ENCODE assay signal across 9 mouse cellular contexts in the genomic region with DNA sequence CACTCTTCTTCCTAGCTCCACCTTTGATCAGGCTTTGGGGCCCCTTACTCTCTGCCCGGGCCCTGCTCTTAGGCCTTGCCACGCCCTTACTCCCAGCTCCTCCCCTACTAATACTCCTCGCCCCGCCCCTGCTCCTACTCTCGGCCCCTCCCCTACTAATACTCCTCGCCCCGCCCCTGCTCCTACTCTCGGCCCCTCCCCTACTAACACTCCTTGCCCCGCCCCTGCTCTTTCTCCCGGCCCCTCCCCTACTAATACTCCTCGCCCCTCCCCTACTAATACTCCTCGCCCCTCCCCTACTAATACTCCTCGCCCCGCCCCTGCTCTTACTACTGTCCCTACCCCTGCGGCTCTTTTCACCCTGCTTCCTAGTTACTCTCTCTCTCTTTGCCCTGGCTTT. TPM values are rescaled to one million over a fixed set of nuclear protein-coding genes. Genes with fewer than 3 reads are reported as not detected.
DNase-seq lines count a peak whose midpoint lies in the region; ATAC-seq and TF ChIP-seq lines count a peak whose summit lies in the region.
"Not testable (repeated sequence)": the region's sequence is repeated elsewhere in the genome, so short reads cannot be mapped to it uniquely, and the experiment has no call there.
"Had no signal": no experiment of that assay in that cellular context is flagged by ENCODE, and none has a peak within 500 bp of the region (broad histone marks: within the 10 kb centered on the region; RNA-seq: fewer than 3 reads in every experiment).

No protein-coding gene starts in this region.

- in situ Hi-C loops in ES-E14 (cut with MboI; ENCODE audit: low sequenced_read_pairs in 2 of 2, unreplicated experiment in 2 of 2): not testable (repeated sequence)

- peak overlapping the region; percentile 60; the same call in 1 of the 2 replicates for H3K27ac ChIP-seq in ES-E14 (ENCODE audit: insufficient read depth, low read depth, low read length, poor library complexity, severe bottlenecking)
- H3K27ac ChIP-seq in embryonic facial prominence, embryonic 10.5 days (replicated peaks); hindbrain, embryonic 14.5 days; neural tube, embryonic 15.5 days (replicated peaks): not testable (repeated sequence)
- 0 out of 2 replicates have a peak overlapping the region, but pooled peaks have one; percentile 51 for H3K27ac ChIP-seq in limb, embryonic 10.5 days
- peak overlapping the region; percentile 32; the same call in 1 of the 2 replicates for H3K27ac ChIP-seq in thymus, adult 2 months (ENCODE audit: control insufficient read depth, insufficient read depth, low read length)

- not testable (repeated sequence) for TF ChIP-seq CTCF in thymus, adult 2 months (IDR thresholded peaks at IDR 0.05; ENCODE audit: borderline replicate concordance, control insufficient read depth, extremely low read depth, insufficient read depth, low read length, poor library complexity)

- not testable (repeated sequence) for H3K9ac ChIP-seq in ES-E14 (ENCODE audit: insufficient read depth, low read depth, low read length, poor library complexity, severe bottlenecking); hindbrain, embryonic 14.5 days; neural tube, embryonic 15.5 days (replicated peaks)

- not testable (repeated sequence) for H3K9me3 ChIP-seq in ES-E14 (ENCODE audit: control insufficient read depth, insufficient read depth, low read depth, low read length); embryonic facial prominence, embryonic 10.5 days; hindbrain, embryonic 14.5 days (ENCODE audit: control insufficient read depth, low read length); limb, embryonic 10.5 days (replicated peaks); neural tube, embryonic 15.5 days (replicated peaks)

- peak overlapping the region; percentile 48 for H3K4me2 ChIP-seq in hindbrain, embryonic 14.5 days (replicated peaks)
- peak overlapping the region; percentile 54 for H3K4me2 ChIP-seq in neural tube, embryonic 15.5 days

- DNase-seq in ES-E14 (ENCODE audit: low read depth, low spot score); hindbrain, embryonic 14.5 days (ENCODE audit: low spot score); limb, embryonic 10.5 days (ENCODE audit: low spot score): not testable (repeated sequence)
- DNase-seq in embryonic facial prominence, embryonic 10.5 days (ENCODE audit: low spot score): peak; percentile 18
- peak; percentile 56 for DNase-seq in gastrocnemius, postnatal 14 days
- peak; percentile 70 for DNase-seq in lung, postnatal 14 days
- DNase-seq in thymus, adult 2 months: peak; percentile 11

- intact Hi-C loops in gastrocnemius, postnatal 14 days (cut with DNase I; ENCODE audit: low total_unique reads): not testable (repeated sequence)

- ATAC-seq in hindbrain, embryonic 14.5 days (ENCODE audit: low FRiP score): 0 out of 2 replicates have a peak, but pooled peaks have one; percentile 13
- not testable (repeated sequence) for ATAC-seq in neural tube, embryonic 15.5 days (ENCODE audit: low FRiP score)

- WGBS in embryonic facial prominence, embryonic 10.5 days: 25% methylated on average over 15 of the region's 15 CpGs
- WGBS in hindbrain, embryonic 14.5 days: 34% methylated on average over 15 of the region's 15 CpGs
- 27% methylated on average over 15 of the region's 15 CpGs for WGBS in limb, embryonic 10.5 days
- WGBS in neural tube, embryonic 15.5 days: 28% methylated on average over 12 of the region's 15 CpGs
- WGBS in thymus, adult 2 months: 16% methylated on average over 14 of the region's 15 CpGs

- not testable (repeated sequence) for TF ChIP-seq POLR2A in thymus, adult 2 months (IDR thresholded peaks at IDR 0.05; ENCODE audit: control insufficient read depth, extremely low read depth, insufficient read depth, low read length, poor library complexity)

- peaks cover 26% of the 10 kb centered on the region for H3K27me3 ChIP-seq in embryonic facial prominence, embryonic 10.5 days (replicated peaks; ENCODE audit: low read depth, poor library complexity, severe bottlenecking)
- H3K27me3 ChIP-seq in hindbrain, embryonic 14.5 days (ENCODE audit: control insufficient read depth, insufficient read depth, low read length): peaks cover 10% of the 10 kb centered on the region; the same call in 1 of the 2 replicates
- H3K27me3 ChIP-seq in limb, embryonic 10.5 days (ENCODE audit: low read depth, poor library complexity, severe bottlenecking): peaks cover 24% of the 10 kb centered on the region
- not testable (repeated sequence) for H3K27me3 ChIP-seq in neural tube, embryonic 15.5 days (replicated peaks); thymus, adult 2 months (ENCODE audit: control insufficient read depth, insufficient read depth, low read length)

- not testable (repeated sequence) for H3K36me3 ChIP-seq in ES-E14 (ENCODE audit: control insufficient read depth, insufficient read depth, low read length, poor library complexity, severe bottlenecking); embryonic facial prominence, embryonic 10.5 days (replicated peaks); hindbrain, embryonic 14.5 days (replicated peaks; ENCODE audit: control insufficient read depth, insufficient read depth); limb, embryonic 10.5 days; neural tube, embryonic 15.5 days; thymus, adult 2 months (ENCODE audit: control insufficient read depth, insufficient read depth, low read length)

- H3K4me3 ChIP-seq in ES-E14 (ENCODE audit: insufficient read depth in 1 of 2, low read depth in 1 of 2, low read length in 2 of 2, poor library complexity in 1 of 2, severe bottlenecking in 1 of 2): peak overlapping the region; percentile 29 to 63; a peak in 3 of 4 replicates
- H3K4me3 ChIP-seq in embryonic facial prominence, embryonic 10.5 days: peak overlapping the region; percentile 54
- H3K4me3 ChIP-seq in hindbrain, embryonic 14.5 days (replicated peaks; ENCODE audit: low read length): peak overlapping the region; percentile 30; the same call in 1 of the 2 replicates
- H3K4me3 ChIP-seq in limb, embryonic 10.5 days: peak overlapping the region; percentile 47
- peak overlapping the region; percentile 34 for H3K4me3 ChIP-seq in neural tube, embryonic 15.5 days (replicated peaks)
- peak overlapping the region; percentile 73 for H3K4me3 ChIP-seq in thymus, adult 2 months (ENCODE audit: control insufficient read depth, insufficient read depth, low read length)

- not testable (repeated sequence) for H3K4me1 ChIP-seq in ES-E14 (ENCODE audit: control insufficient read depth in 2 of 2, insufficient read depth in 2 of 2, low read length in 2 of 2, poor library complexity in 1 of 2); hindbrain, embryonic 14.5 days (replicated peaks; ENCODE audit: control insufficient read depth, insufficient read depth, low read length); thymus, adult 2 months (replicated peaks; ENCODE audit: control insufficient read depth, insufficient read depth, low read length)
- peaks cover 25% of the 10 kb centered on the region for H3K4me1 ChIP-seq in embryonic facial prominence, embryonic 10.5 days
- H3K4me1 ChIP-seq in limb, embryonic 10.5 days: peaks cover 20% of the 10 kb centered on the region
- H3K4me1 ChIP-seq in neural tube, embryonic 15.5 days: peaks cover 19% of the 10 kb centered on the region

RNA-seq across cellular contexts. Expression of a gene that starts 2.8 kb away (rescaled TPM):
- 2.1 and 2.9 TPM in 2 replicates for total RNA-seq in ES-E14 (2012; rRNA removed)
- 0.10 and 0.24 TPM in 2 replicates for polyA plus RNA-seq in embryonic facial prominence, embryonic 10.5 days (2016; fragmentation: Nextera tagmentation; extraction: Ambion mirVana)
- total RNA-seq in gastrocnemius, postnatal 14 days (2021): under 1 TPM in 1 of 2 experiments, not detected in 1; 0.25 TPM
- 2.6 and 3.3 TPM in 2 replicates for polyA plus RNA-seq in hindbrain, embryonic 14.5 days (2014; fragmentation: Nextera tagmentation; extraction: Ambion mirVana)
- 0.06 and 0.45 TPM in 2 replicates for polyA plus RNA-seq in limb, embryonic 10.5 days (2016; fragmentation: Nextera tagmentation; extraction: Ambion mirVana)
- 1.9 and 4.4 TPM in 2 replicates for polyA plus RNA-seq in neural tube, embryonic 15.5 days (2015; fragmentation: Nextera tagmentation; extraction: Ambion mirVana)
- 1.7 and 2.5 TPM in 2 replicates for polyA plus RNA-seq in thymus, adult 2 months (2012; rRNA removed)

RNA-seq across cellular contexts. Expression of a gene that starts 21.3 kb away (rescaled TPM):
- 6.2 and 8.5 TPM in 2 replicates for total RNA-seq in ES-E14 (2012; rRNA removed)
- polyA plus RNA-seq in embryonic facial prominence, embryonic 10.5 days (2016; fragmentation: Nextera tagmentation; extraction: Ambion mirVana): 0.74 and 1.1 TPM in 2 replicates
- total RNA-seq in gastrocnemius, postnatal 14 days (2021): 1 to 10 TPM; 2.2 to 2.6 TPM
- polyA plus RNA-seq in hindbrain, embryonic 14.5 days (2014; fragmentation: Nextera tagmentation; extraction: Ambion mirVana): 0.66 and 0.78 TPM in 2 replicates
- 0.70 and 1.2 TPM in 2 replicates for polyA plus RNA-seq in limb, embryonic 10.5 days (2016; fragmentation: Nextera tagmentation; extraction: Ambion mirVana)
- 0.54 and 1.4 TPM in 2 replicates for polyA plus RNA-seq in neural tube, embryonic 15.5 days (2015; fragmentation: Nextera tagmentation; extraction: Ambion mirVana)
- 34.7 and 37.5 TPM in 2 replicates for polyA plus RNA-seq in thymus, adult 2 months (2012; rRNA removed)

RNA-seq across cellular contexts. Expression of a gene that starts 27.1 kb away (rescaled TPM):
- 201 and 296 TPM in 2 replicates for total RNA-seq in ES-E14 (2012; rRNA removed)
- 100 and 102 TPM in 2 replicates for polyA plus RNA-seq in embryonic facial prominence, embryonic 10.5 days (2016; fragmentation: Nextera tagmentation; extraction: Ambion mirVana)
- total RNA-seq in gastrocnemius, postnatal 14 days (2021): 10 to 100 TPM; 49.4 to 56.8 TPM
- 96.6 and 101 TPM in 2 replicates for polyA plus RNA-seq in hindbrain, embryonic 14.5 days (2014; fragmentation: Nextera tagmentation; extraction: Ambion mirVana)
- polyA plus RNA-seq in limb, embryonic 10.5 days (2016; fragmentation: Nextera tagmentation; extraction: Ambion mirVana): 99.8 and 103 TPM in 2 replicates
- 112 and 113 TPM in 2 replicates for polyA plus RNA-seq in neural tube, embryonic 15.5 days (2015; fragmentation: Nextera tagmentation; extraction: Ambion mirVana)
- 143 and 146 TPM in 2 replicates for polyA plus RNA-seq in thymus, adult 2 months (2012; rRNA removed)

RNA-seq across cellular contexts. Expression of a gene that starts 30.5 kb away (rescaled TPM):
- 209 and 211 TPM in 2 replicates for total RNA-seq in ES-E14 (2012; rRNA removed)
- 303 and 307 TPM in 2 replicates for polyA plus RNA-seq in embryonic facial prominence, embryonic 10.5 days (2016; fragmentation: Nextera tagmentation; extraction: Ambion mirVana)
- 100 to 1,000 TPM; 171 to 188 TPM for total RNA-seq in gastrocnemius, postnatal 14 days (2021)
- polyA plus RNA-seq in hindbrain, embryonic 14.5 days (2014; fragmentation: Nextera tagmentation; extraction: Ambion mirVana): 295 and 302 TPM in 2 replicates
- 321 and 323 TPM in 2 replicates for polyA plus RNA-seq in limb, embryonic 10.5 days (2016; fragmentation: Nextera tagmentation; extraction: Ambion mirVana)
- polyA plus RNA-seq in neural tube, embryonic 15.5 days (2015; fragmentation: Nextera tagmentation; extraction: Ambion mirVana): 266 and 278 TPM in 2 replicates
- 254 and 284 TPM in 2 replicates for polyA plus RNA-seq in thymus, adult 2 months (2012; rRNA removed)

RNA-seq across cellular contexts. Expression of a gene that starts 37.3 kb away (rescaled TPM):
- 19.9 and 20.0 TPM in 2 replicates for total RNA-seq in ES-E14 (2012; rRNA removed)
- polyA plus RNA-seq in embryonic facial prominence, embryonic 10.5 days (2016; fragmentation: Nextera tagmentation; extraction: Ambion mirVana): 4.4 and 4.6 TPM in 2 replicates
- total RNA-seq in gastrocnemius, postnatal 14 days (2021): 1 to 10 TPM in 1 of 2 experiments, under 1 TPM in 1; 0.59 to 1.2 TPM
- polyA plus RNA-seq in hindbrain, embryonic 14.5 days (2014; fragmentation: Nextera tagmentation; extraction: Ambion mirVana): 0.61 and 0.67 TPM in 2 replicates
- 2.6 and 3.4 TPM in 2 replicates for polyA plus RNA-seq in limb, embryonic 10.5 days (2016; fragmentation: Nextera tagmentation; extraction: Ambion mirVana)
- polyA plus RNA-seq in neural tube, embryonic 15.5 days (2015; fragmentation: Nextera tagmentation; extraction: Ambion mirVana): 1.4 and 12.8 TPM in 2 replicates
- 3.6 and 3.7 TPM in 2 replicates for polyA plus RNA-seq in thymus, adult 2 months (2012; rRNA removed)
- total RNA-seq: left cerebral cortex, postnatal 36 days had no signal

Comparison
In these comparisons a context has a peak if more than half of its experiments do, and no peak if none do; other contexts are left out.
1. RNA of a gene that starts 21.3 kb away (polyA plus RNA-seq): 34.7 to 37.5 TPM in thymus, adult 2 months; 0.70 to 1.2 TPM in limb, embryonic 10.5 days, 0.74 to 1.1 TPM in embryonic facial prominence, embryonic 10.5 days, 0.66 to 0.78 TPM in hindbrain, embryonic 14.5 days and 0.54 to 1.4 TPM in neural tube, embryonic 15.5 days; every median in the first group is over 10 times any median in the second.
2. Peak in every context shown above with its lines, with median percentiles within 50 percentile points of each other: H3K4me3 ChIP-seq.